Mouse (Mus musculus) limb, embryonic 10.5 days (tissue): ENCODE measurements at regions not wholly inside any gene's neighbourhood (a gene's known extent, or its start where the extent isn't known, plus 50 kb on each side); places are given as distances from the start of the nearest gene placed in this dataset.
A peak's percentile ranks its signal among the peaks of the same experiment; 100 is the strongest.

Experiments
- DNase-seq: peaks from one replicate; pipeline ENCODE4 v3.0.0-alpha.2; 2017; ENCODE audit warnings: low spot score
- H3K27ac ChIP-seq: fragments of 300-500 bp; sonication (generic); 2 replicates; pipeline ENCODE4 v1.5.1; 2016; ENCODE audit warnings: mild to moderate bottlenecking
- H3K27me3 ChIP-seq: fragments of 300-500 bp; sonication (generic); 2 replicates; pipeline ENCODE4 v1.6.1; 2016; ENCODE audit warnings: low read depth, mild to moderate bottlenecking; ENCODE audit not compliant: poor library complexity, severe bottlenecking
- H3K36me3 ChIP-seq: fragments of 300-500 bp; sonication (generic); 2 replicates; pipeline ENCODE4 v1.6.1; 2016; ENCODE audit warnings: mild to moderate bottlenecking, moderate library complexity
- H3K4me1 ChIP-seq: fragments of 300-500 bp; sonication (generic); 2 replicates; pipeline ENCODE4 v1.6.1; 2016
- H3K4me3 ChIP-seq: fragments of 300-500 bp; sonication (generic); 2 replicates; pipeline ENCODE4 v1.5.1; 2016; ENCODE audit warnings: mild to moderate bottlenecking, moderate library complexity
- H3K9me3 ChIP-seq: fragments of 300-500 bp; sonication (generic); replicated peaks from 2 replicates; pipeline ENCODE4 v1.6.1; 2016; ENCODE audit warnings: mild to moderate bottlenecking
- WGBS: fragments of 180-500 bp; shearing (Covaris S2); methylation state at CpG from one replicate; pipeline ENCODE4 v1.1.7; 2016; 5-methylcytosine and 5-hydroxymethylcytosine counted together

DNA sequence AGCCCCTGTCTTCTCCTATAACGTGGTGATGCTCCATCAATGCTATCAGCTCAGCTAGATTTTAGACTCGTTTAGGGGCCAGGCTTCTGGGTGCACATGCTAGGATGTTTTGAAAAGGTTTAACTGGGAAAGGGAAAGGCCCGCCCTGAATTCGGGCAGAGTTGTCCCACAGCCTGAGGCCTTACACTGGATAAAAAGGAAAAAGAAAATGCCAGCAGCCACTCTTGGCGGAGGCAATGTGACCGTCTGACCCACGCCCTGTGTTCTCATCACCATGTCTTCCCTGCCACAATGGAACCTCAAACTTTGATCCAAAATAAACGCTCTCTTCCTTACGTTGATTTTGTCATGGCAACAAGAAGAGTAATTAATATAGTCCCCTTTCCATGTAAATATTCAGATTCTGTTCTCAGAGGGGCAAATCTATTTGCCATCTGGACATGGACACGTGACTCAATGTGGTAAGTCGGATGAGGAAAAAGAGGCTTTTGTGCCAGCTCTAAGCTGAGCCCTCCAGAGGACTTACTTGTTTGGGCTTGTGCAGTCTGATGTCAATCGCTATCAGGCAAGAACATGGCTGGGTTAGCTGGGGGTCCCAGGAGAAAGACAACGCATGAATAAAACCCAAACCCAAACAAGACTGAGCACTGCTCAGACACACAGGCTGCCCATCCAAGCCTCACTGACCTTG is 253.4 kb upstream of the Hnrnpa3 start:
- Histone ChIP-seq H3K4me1 (peaks cover 42% of the 10 kb centered on the region), H3K27me3 (no peaks in the 10 kb centered on the region), H3K4me3 (no peak overlapping the region), H3K36me3 (no peaks in the 10 kb centered on the region), H3K27ac (0 out of 2 replicates have a peak overlapping the region, but pooled peaks have one; percentile 55), H3K9me3 (no peaks in the 10 kb centered on the region)
- DNase-seq, result no peak
- WGBS, result 91% methylated on average over 13 of the region's 13 CpGs

DNA sequence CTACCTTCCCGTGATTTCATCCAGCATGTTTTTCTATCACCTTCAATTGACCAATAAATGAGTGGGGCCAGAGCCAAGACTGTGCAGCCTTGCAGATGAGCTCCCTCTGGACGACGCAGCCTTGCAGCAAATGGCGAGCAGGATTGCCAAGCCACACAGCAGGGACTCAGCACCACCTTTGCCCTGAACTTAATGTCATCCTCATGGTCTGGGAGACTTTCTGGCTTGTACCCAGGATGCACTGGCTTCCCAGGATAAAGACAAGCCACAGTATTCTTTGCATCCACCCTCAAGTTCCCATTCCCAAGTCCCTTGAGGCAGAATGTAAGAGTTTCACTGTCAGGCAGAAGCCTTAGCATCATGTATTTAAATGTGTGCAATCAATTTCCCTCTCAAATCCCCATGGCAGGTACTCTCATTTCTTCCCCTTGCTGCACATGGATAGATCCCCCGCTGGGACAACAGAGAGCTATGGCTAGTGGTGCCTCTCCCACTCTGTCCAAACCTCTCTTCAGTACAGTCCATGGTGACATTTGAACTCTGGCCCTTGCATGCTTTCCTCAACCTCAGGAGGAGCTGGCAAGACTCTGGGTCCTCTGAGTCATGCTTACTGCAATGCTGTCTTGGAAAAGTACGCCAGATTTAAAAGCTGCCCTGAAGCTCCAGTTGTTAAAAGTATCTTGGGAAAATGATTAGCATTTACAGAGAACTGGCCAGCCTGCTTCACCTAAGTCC is 252.2 kb upstream of the Hnrnpa3 start:
- Histone ChIP-seq H3K9me3 (no peaks in the 10 kb centered on the region), H3K27me3 (no peaks in the 10 kb centered on the region), H3K27ac (peak overlapping the region; percentile 65; the same call in 1 of the 2 replicates), H3K4me3 (no peak overlapping the region), H3K4me1 (peaks cover 45% of the 10 kb centered on the region), H3K36me3 (no peaks in the 10 kb centered on the region)
- WGBS, result 59% methylated on average over 6 of the region's 6 CpGs
- DNase-seq, result no peak

DNA sequence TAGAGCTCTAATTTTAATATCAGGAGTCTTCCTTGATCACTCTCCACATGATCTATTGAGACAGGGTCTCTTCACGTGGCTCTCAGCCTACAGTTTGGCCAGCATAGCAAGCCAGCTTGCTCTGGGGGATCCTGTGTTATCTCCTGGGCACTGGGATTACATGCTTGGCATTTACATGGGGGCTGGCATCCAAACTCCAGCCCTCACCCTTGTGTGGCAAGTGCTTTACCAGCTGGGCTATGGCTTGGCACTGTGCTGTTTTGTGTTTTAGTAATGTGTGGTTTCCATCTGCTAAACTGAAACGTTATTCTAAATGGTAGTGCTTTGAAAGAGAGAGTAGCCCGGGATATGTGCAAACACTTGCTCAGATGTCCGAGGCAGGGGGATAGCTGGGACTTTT is 251.5 kb upstream of the Hnrnpa3 start:
- Histone ChIP-seq H3K27me3 (no peaks in the 10 kb centered on the region), H3K36me3 (no peaks in the 10 kb centered on the region), H3K4me3 (no peak overlapping the region), H3K9me3 (no peaks in the 10 kb centered on the region), H3K27ac (peak overlapping the region; percentile 65), H3K4me1 (peaks cover 50% of the 10 kb centered on the region)
- 79% methylated on average over 4 of the region's 4 CpGs for WGBS
- no peak for DNase-seq

DNA sequence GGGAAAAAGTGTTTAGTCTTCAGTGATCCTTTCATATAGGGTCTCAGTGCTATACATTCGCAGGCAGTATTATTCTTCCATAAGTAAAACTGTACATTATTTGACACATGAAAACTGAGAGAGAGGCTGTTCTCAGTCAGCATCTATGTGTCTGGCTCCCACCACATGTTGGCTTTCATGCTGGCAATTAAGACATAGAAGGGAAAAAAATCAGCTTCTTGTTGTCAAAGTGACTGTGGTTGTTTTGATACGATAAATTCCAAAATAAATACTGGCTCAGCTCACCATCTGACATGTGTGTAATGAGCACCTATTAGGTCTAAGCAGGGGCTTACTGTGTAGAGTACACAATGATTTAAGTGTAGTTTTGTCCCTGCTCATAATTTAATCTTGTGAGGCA is 251.0 kb upstream of the Hnrnpa3 start:
- 89% methylated on average over 2 of the region's 2 CpGs for WGBS
- Histone ChIP-seq H3K27me3 (no peaks in the 10 kb centered on the region), H3K36me3 (no peaks in the 10 kb centered on the region), H3K27ac (no peak overlapping the region), H3K9me3 (no peaks in the 10 kb centered on the region), H3K4me1 (peaks cover 52% of the 10 kb centered on the region), H3K4me3 (no peak overlapping the region)
- DNase-seq, result no peak

DNA sequence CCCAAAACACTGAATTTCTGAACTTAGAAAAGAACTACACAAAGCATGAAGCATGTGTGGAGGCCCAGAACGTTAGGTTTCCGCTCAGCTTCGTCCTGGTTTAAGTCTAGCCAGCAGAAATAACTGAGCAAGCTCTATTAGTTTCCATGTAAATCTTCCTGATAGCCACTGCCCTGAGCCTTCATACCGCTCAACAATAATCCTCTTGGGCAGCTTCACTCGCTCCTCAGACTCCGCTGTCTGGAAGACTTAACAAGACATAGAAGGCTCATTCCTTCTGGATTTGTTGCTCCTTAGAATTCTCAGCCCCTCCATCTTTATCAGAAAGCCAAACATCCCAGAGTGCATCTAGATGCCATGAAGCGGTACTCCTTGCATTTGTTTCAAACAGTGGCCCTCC is 249.3 kb upstream of the Hnrnpa3 start:
- H3K27me3 ChIP-seq, result no peaks in the 10 kb centered on the region
- no peak overlapping the region for H3K4me3 ChIP-seq
- H3K27ac ChIP-seq, result peak overlapping the region; percentile 33; the same call in 1 of the 2 replicates

DNA sequence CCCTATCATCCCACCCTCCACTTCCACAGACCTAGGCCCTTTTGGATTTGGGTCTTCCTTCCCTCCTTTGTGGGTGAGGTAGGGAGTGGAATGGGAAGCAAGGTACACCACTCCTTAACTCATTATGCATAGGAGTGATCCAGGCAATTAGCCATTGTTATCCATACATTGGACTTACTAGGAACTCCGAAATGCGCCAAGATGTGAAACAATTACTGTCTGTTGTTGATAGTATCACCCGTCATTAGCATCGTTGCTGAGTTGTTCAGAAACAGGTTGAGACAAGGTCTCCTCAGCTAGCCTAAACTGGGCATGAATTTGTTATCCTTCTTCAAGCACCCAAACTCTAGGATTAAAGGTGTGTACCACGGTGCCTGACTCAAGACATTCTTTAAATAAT is 246.3 kb upstream of the Hnrnpa3 start:
- no peaks in the 10 kb centered on the region for H3K9me3 ChIP-seq
- peak overlapping the region; percentile 46 for H3K27ac ChIP-seq
- no peak overlapping the region for H3K4me3 ChIP-seq
- no peaks in the 10 kb centered on the region for H3K27me3 ChIP-seq
- H3K4me1 ChIP-seq, result peaks cover 16% of the 10 kb centered on the region
- WGBS, result 86% methylated on average over 5 of the region's 5 CpGs
- no peaks in the 10 kb centered on the region for H3K36me3 ChIP-seq
- no peak for DNase-seq

More for the DNA sequence above, 249.3 kb upstream of the Hnrnpa3 start:
- Histone ChIP-seq H3K36me3 (no peaks in the 10 kb centered on the region), H3K4me1 (peaks cover 40% of the 10 kb centered on the region), H3K9me3 (no peaks in the 10 kb centered on the region)
- 94% methylated on average over 7 of the region's 7 CpGs for WGBS
- no peak for DNase-seq

DNA sequence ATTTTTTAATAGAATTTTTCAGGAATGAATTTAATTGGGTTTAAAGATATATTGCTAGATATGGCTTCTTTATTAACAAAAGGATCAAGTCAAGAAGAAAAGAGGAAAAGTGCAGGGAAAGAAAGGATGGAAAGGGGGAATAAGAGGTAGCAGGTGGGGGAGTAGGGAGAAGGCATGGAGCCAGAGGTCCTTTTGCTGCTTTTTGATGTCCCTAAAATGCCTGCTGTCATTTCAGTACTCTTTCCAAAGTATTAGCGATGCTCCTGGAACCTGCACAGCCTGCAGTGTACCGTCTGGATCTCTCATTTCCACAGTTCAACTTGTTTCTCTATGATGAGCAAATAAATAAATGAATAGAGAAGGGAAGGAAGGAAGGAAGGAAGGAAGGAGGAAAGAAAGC is 240.4 kb upstream of the Hnrnpa3 start:
- Histone ChIP-seq H3K4me3 (no peak overlapping the region), H3K36me3 (no peaks in the 10 kb centered on the region), H3K27me3 (no peaks in the 10 kb centered on the region), H3K9me3 (no peaks in the 10 kb centered on the region), H3K4me1 (peaks cover 26% of the 10 kb centered on the region), H3K27ac (no peak overlapping the region)
- WGBS, result 91% methylated on average over 2 of the region's 2 CpGs
- DNase-seq, result no peak

DNA sequence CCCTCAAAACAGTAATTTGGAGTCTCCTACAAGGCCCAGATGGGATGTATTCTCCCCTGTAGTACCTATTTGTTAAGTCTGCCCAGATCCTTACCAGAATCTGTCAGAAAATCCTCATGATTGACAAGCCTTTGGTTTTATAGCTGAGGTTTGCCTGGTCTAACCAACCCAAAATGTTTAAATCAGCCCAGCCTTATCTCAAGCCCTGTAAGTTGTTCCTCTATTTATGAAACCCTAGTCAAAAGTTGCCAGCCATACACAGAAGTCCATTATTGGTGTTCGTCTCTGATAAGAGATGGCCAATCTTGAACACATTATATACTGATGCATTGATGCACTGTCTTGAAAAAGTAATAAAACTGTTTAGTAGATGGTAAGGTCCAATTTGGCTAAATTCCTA is 239.9 kb upstream of the Hnrnpa3 start:
- H3K27ac ChIP-seq, result no peak overlapping the region
- peaks cover 31% of the 10 kb centered on the region for H3K4me1 ChIP-seq
- no peaks in the 10 kb centered on the region for H3K36me3 ChIP-seq
- no peak overlapping the region for H3K4me3 ChIP-seq
- no peaks in the 10 kb centered on the region for H3K9me3 ChIP-seq
- no peaks in the 10 kb centered on the region for H3K27me3 ChIP-seq
- DNase-seq, result no peak
- 93% methylated on average over 1 of the region's 1 CpGs for WGBS

DNA sequence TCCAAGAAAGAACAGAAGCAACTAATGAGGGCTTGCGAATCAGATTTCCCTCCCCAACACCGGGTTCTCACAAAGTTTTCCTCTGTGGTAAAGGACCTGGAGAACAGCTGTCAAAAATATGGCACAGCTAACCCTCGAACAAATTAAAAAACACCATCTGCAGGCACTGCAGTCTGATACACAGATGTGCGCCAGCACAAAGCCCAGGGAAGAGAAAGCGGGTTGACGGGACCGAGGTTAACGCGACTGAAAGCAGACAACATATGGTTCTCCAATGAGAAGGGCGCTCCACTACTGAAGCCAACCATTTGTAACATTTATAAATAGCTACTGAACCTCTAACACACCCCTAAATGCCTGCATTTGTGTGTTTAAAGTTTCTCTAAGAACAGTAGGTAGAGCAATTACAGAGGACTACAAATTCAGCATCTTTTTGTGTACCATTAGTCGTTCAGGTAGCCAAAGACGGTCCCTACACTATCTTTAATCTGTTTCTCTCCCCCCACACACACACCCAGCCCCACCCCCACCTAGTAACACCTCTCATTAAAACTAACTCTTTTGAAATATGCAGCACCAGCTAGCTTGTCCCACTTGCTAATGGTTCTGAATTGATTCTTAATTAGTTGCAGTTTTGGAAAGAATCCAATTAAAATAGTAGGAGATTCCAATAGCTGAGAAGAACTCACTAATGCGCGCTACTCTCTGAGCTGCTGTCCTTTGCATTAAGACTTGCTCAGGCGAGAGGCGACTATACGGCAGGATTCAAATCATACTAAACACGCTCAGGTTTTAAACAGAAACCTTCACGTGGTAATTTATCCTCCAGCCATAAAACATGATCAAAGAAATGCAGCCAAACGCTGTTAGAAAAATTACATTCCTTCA is 236.0 kb upstream of the Hnrnpa3 start:
- H3K4me1 ChIP-seq, result peaks cover 52% of the 10 kb centered on the region
- no peaks in the 10 kb centered on the region for H3K36me3 ChIP-seq
- WGBS, result 35% methylated on average over 20 of the region's 20 CpGs
- peak; percentile 69 for DNase-seq
- H3K27ac ChIP-seq, result peak overlapping the region; percentile 82
- no peaks in the 10 kb centered on the region for H3K27me3 ChIP-seq
- H3K4me3 ChIP-seq, result peak overlapping the region; percentile 27
- H3K9me3 ChIP-seq, result no peaks in the 10 kb centered on the region

DNA sequence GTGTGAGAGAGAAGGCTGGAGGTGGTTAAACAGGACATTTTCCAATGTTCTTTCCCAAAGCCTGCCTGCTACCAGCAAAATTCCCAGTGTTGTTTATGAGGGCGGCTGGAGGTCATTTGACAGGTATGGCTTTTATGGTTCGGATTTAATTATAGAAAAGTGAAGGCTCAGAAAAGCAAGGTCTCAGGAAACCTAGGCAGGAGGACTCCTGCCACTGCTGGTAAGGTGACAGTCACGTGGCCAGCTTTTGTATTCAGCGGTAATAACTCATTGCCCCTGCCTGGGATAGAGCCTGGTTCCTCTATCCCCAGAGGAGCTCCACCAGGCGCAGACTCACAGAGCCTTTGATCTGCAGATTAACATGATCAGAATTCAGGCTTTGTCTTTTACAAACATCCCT is 235.2 kb upstream of the Hnrnpa3 start:
- WGBS, result 4% methylated on average over 5 of the region's 5 CpGs
- DNase-seq, result peak; percentile 77
- Histone ChIP-seq H3K27me3 (no peaks in the 10 kb centered on the region), H3K27ac (peak overlapping the region; percentile 82), H3K36me3 (no peaks in the 10 kb centered on the region), H3K4me1 (peaks cover 52% of the 10 kb centered on the region), H3K9me3 (no peaks in the 10 kb centered on the region), H3K4me3 (peak overlapping the region; percentile 27)

DNA sequence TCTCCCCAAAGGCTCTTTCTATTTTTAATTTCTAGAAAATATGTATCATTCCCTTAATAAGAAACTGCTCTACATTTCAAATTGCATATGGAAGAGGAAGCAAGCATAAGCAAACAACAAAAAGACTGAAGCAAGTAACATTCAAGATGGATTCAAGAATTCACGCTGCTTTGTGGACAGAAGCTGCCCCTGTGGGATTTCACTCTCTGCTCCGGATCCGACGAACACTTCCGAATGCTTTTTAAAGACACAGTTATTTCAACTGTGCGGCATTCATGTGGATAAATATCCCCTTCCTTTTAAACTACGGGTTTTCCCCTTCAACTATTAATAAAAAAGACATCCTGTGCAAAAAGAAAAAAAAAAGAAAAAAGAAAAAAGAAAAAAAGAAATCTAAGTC is 234.7 kb upstream of the Hnrnpa3 start:
- H3K27ac ChIP-seq, result peak overlapping the region; percentile 82
- no peaks in the 10 kb centered on the region for H3K36me3 ChIP-seq
- DNase-seq, result no peak
- no peaks in the 10 kb centered on the region for H3K9me3 ChIP-seq
- peaks cover 52% of the 10 kb centered on the region for H3K4me1 ChIP-seq
- peak overlapping the region; percentile 5; the same call in 1 of the 2 replicates for H3K4me3 ChIP-seq
- H3K27me3 ChIP-seq, result no peaks in the 10 kb centered on the region
- WGBS, result 38% methylated on average over 7 of the region's 7 CpGs

DNA sequence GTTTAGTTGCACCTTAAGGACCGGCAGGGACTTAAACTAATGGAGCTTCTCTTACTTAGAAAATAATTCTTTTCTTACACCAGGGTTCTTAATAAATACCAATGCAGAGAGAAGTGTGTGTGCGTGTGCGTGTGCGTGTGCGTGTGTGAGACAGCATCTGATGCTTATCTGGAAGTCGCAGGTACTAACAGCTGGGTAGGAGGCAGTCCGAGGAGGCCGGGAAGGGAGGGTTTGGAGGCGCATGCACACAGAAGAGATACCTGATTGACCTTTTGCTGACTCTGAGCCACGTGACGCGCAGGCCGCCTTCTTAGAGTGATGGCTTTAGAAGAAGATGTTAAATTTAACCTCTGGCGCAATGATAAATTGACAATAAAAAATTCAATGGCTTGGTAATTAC is 234.2 kb upstream of the Hnrnpa3 start:
- no peaks in the 10 kb centered on the region for H3K9me3 ChIP-seq
- peak overlapping the region; percentile 82 for H3K27ac ChIP-seq
- peak; percentile 63 for DNase-seq
- H3K4me3 ChIP-seq, result 0 out of 2 replicates have a peak overlapping the region, but pooled peaks have one; percentile 17
- peaks cover 52% of the 10 kb centered on the region for H3K4me1 ChIP-seq
- H3K27me3 ChIP-seq, result no peaks in the 10 kb centered on the region
- no peaks in the 10 kb centered on the region for H3K36me3 ChIP-seq
- WGBS, result 37% methylated on average over 14 of the region's 14 CpGs

DNA sequence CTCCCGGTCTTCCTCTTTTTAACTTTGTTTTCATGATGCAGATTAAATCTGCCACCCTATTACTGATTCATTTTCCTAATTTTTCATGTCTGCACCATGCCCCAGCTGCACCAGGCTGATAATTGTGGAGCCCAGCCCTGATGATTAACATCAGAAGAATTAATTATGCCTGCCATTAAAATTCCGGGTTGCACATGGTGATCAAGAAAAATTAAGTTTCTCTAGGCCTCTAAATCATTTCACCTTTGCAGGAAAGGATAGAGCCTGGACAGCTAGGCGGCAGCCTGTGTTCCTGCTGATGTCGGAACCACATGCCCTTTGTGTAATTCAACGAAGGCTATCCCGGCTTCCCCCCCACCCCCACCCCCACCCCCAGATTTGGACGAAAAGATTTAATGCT is 233.7 kb upstream of the Hnrnpa3 start:
- Histone ChIP-seq H3K9me3 (no peaks in the 10 kb centered on the region), H3K27me3 (no peaks in the 10 kb centered on the region), H3K4me3 (no peak overlapping the region), H3K36me3 (no peaks in the 10 kb centered on the region), H3K27ac (peak overlapping the region; percentile 82), H3K4me1 (peaks cover 52% of the 10 kb centered on the region)
- 14% methylated on average over 7 of the region's 7 CpGs for WGBS
- no peak for DNase-seq
